Mouse (Mus musculus) kidney, postnatal 25 days (tissue): ENCODE results near the gene Fam160b1.
A peak's percentile ranks its signal among the peaks of the same experiment; 100 is the strongest.

ENCODE experiments used
- DNase-seq, 2 experiments: peaks; one replicate each; pipeline ENCODE4 v3.0.0; 2021; ENCODE audit warnings: mixed read lengths in 2 of 2

Gene Fam160b1

GRCm38 (mm10) chr19:57360341-57361130, at the start of gene Fam160b1:
Gene Fam160b1, plus strand, starts transcription at chr19:57360680.
- peak; percentile 94 to 97 for DNase-seq

GRCm38 (mm10) chr19:57313226-57313625, 47.3 kb upstream of the Fam160b1 start:
- DNase-seq = peak; percentile 68 to 86

- DNase-seq = no peak
Measured at GRCm38 (mm10) chr19:57313891-57314345, 46.6 kb upstream of the Fam160b1 start.

GRCm38 (mm10) chr19:57314346-57315012, 46.0 kb upstream of the Fam160b1 start, which contains the start of gene Ablim1:
Gene Ablim1, minus strand, starts transcription at chr19:57314919.
- DNase-seq = peak; percentile 89 to 95

- no peak for DNase-seq
Measured at GRCm38 (mm10) chr19:57315013-57315565, 45.4 kb upstream of the Fam160b1 start.

GRCm38 (mm10) chr19:57316597-57316996, 43.9 kb upstream of the Fam160b1 start:
- no peak for DNase-seq

GRCm38 (mm10) chr19:57320656-57321382, 39.7 kb upstream of the Fam160b1 start:
- DNase-seq = no peak

- no peak for DNase-seq
Measured at GRCm38 (mm10) chr19:57321839-57322238, 38.6 kb upstream of the Fam160b1 start.

- no peak for DNase-seq
Measured at GRCm38 (mm10) chr19:57322491-57322890, 38.0 kb upstream of the Fam160b1 start.

- DNase-seq = no peak
Measured at GRCm38 (mm10) chr19:57323087-57323486, 37.4 kb upstream of the Fam160b1 start.

GRCm38 (mm10) chr19:57325748-57326300, 34.7 kb upstream of the Fam160b1 start:
- peak; percentile 69 to 90 for DNase-seq

GRCm38 (mm10) chr19:57327679-57328078, 32.8 kb upstream of the Fam160b1 start:
- no peak for DNase-seq

- DNase-seq = no peak
Measured at GRCm38 (mm10) chr19:57328269-57328668, 32.2 kb upstream of the Fam160b1 start.

- peak in 1 of 2 experiments; percentile 75 for DNase-seq
Measured at GRCm38 (mm10) chr19:57328792-57329191, 31.7 kb upstream of the Fam160b1 start.

- no peak for DNase-seq
Measured at GRCm38 (mm10) chr19:57330309-57330708, 30.2 kb upstream of the Fam160b1 start.

GRCm38 (mm10) chr19:57331237-57331636, 29.2 kb upstream of the Fam160b1 start:
- no peak for DNase-seq

- peak in 1 of 2 experiments; percentile 22 for DNase-seq
Measured at GRCm38 (mm10) chr19:57333356-57333755, 27.1 kb upstream of the Fam160b1 start.

- peak in 1 of 2 experiments; percentile 21 for DNase-seq
Measured at GRCm38 (mm10) chr19:57335135-57335534, 25.3 kb upstream of the Fam160b1 start.

GRCm38 (mm10) chr19:57339281-57339864, 21.1 kb upstream of the Fam160b1 start:
- peak in 1 of 2 experiments; percentile 27 for DNase-seq

GRCm38 (mm10) chr19:57340900-57341742, 19.4 kb upstream of the Fam160b1 start:
- DNase-seq = peak in 1 of 2 experiments; percentile 19

GRCm38 (mm10) chr19:57343860-57344259, 16.6 kb upstream of the Fam160b1 start:
- DNase-seq = no peak
